Mouse (Mus musculus): ENCODE measurements around the gene Erv3. TPM values are rescaled to one million over a fixed set of nuclear protein-coding genes. Genes with fewer than 3 reads are reported as not detected.

The Erv3 gene
- total and polyA plus RNA-seq, 3 experiments: not detected

DNA sequence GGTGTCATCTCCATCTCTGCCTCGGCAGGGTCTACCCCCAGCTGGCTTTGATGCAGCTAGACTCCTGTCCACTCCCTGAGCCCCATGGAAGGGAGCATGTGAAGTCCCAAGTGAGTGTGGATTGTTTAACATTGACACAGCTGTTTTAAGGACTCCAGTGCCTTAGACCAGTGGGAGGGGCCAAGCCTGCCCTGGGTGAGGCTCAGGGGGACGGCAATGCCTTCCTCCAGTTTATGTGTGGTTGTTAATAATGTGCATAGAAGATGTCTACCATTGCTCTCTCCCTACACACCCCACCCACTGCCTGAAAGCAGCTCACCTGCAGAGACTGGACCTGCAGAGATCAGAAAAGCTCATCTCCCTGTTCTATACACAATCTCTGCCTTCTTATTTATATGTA lies 35.6 kb downstream of the Erv3 start:
- dilution Hi-C loops (cut with MboI; ENCODE audit: extremely low pct_ligation_motif_present, extremely low pct_unique_long_range_greater_than_20kb, low sequenced_read_pairs): no loop called here
- H3K27ac ChIP-seq (ENCODE audit: insufficient read depth, low read depth): no peak overlapping the region

DNA sequence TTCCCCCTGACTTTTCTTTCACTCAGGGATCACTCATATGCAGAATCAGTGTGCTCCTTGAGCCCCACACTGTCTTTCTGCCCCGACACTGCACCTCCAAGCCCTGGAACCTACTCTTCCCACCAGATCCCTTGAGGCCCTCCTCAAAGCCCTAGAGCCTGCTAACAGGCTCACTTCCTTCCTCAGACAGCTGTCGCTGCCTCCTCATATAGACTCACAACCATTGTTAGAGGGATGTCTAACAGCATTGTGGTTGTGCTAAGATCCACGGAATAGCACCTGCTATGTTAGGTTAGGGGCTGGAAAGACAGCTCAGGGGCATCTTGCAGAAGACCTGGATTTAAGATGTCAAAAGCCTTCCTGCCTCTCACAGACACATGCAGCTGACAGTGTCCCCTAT lies 37.1 kb downstream of the Erv3 start:
- in situ Hi-C loops (cut with MboI; ENCODE audit: low pct_ligation_motif_present, low pct_unique_long_range_greater_than_20kb, low sequenced_read_pairs) (loop anchor here (5.0 kb wide), 2 partner anchors 115 to 315 kb away; no protein-coding TSS in a partner anchor), dilution Hi-C loops (cut with MboI; ENCODE audit: extremely low pct_ligation_motif_present, extremely low pct_unique_long_range_greater_than_20kb, low sequenced_read_pairs) (no loop called here)
- Histone ChIP-seq H3K79me2 (replicated peaks; ENCODE audit: control insufficient read depth, extremely low read depth, insufficient read depth, poor library complexity, severe bottlenecking) (no peaks in the 10 kb centered on the region), H3K4me2 (ENCODE audit: insufficient read depth, low read depth, poor library complexity, severe bottlenecking) (no peak overlapping the region), H3K9me3 (replicated peaks; ENCODE audit: low read length) (no peaks in the 10 kb centered on the region), H3K36me3 (replicated peaks in 1 of 2; ENCODE audit: control insufficient read depth in 1 of 2, insufficient read depth in 1 of 2, low read length in 1 of 2) (no peaks in the 10 kb centered on the region), H3K27ac (ENCODE audit: insufficient read depth, low read depth) (no peak overlapping the region), H3K4me3 (replicated peaks in 1 of 3; ENCODE audit: low read depth in 2 of 3, low read length in 2 of 3, poor library complexity in 1 of 3) (no peak overlapping the region), H3K27me3 (replicated peaks) (peaks cover 4% of the 10 kb centered on the region), H3K4me1 (ENCODE audit: control insufficient read depth in 1 of 2, insufficient read depth in 2 of 2) (peaks cover 0 to 41% of the 10 kb centered on the region in 2 experiments), H3K9ac (ENCODE audit: insufficient read depth, low read depth) (no peak overlapping the region)
- no peak for TF ChIP-seq GABPA (IDR thresholded peaks at IDR 0.05; ENCODE audit: insufficient replicate concordance, low read depth, low read length)
- peak; percentile 15; the same call in 1 of the 2 replicates for TF ChIP-seq EP300 (IDR thresholded peaks at IDR 0.05; ENCODE audit: low read length)
- DNase-seq (ENCODE audit: extremely low read depth): peak; percentile 24

More for the DNA sequence above, 35.6 kb downstream of the Erv3 start:
- H3K4me3 ChIP-seq (replicated peaks in 1 of 3; ENCODE audit: low read depth in 2 of 3, low read length in 2 of 3, poor library complexity in 1 of 3): no peak overlapping the region
- TF ChIP-seq NELFE (IDR thresholded peaks at IDR 0.05; ENCODE audit: low read depth, low read length): no peak
- in situ Hi-C loops (cut with MboI; ENCODE audit: low pct_ligation_motif_present, low pct_unique_long_range_greater_than_20kb, low sequenced_read_pairs): loop anchor here (5.0 kb wide), 2 partner anchors 113 to 313 kb away; no protein-coding TSS in a partner anchor
- H3K27me3 ChIP-seq (replicated peaks): no peaks in the 10 kb centered on the region
- H3K4me2 ChIP-seq (ENCODE audit: insufficient read depth, low read depth, poor library complexity, severe bottlenecking): no peak overlapping the region
- peaks cover 0 to 45% of the 10 kb centered on the region in 2 experiments for H3K4me1 ChIP-seq (ENCODE audit: control insufficient read depth in 1 of 2, insufficient read depth in 2 of 2)
- H3K36me3 ChIP-seq (replicated peaks in 1 of 2; ENCODE audit: control insufficient read depth in 1 of 2, insufficient read depth in 1 of 2, low read length in 1 of 2): no peaks in the 10 kb centered on the region
- no peaks in the 10 kb centered on the region for H3K9me3 ChIP-seq (replicated peaks; ENCODE audit: low read length)
- no peak for DNase-seq (ENCODE audit: extremely low read depth)
- H3K9ac ChIP-seq (ENCODE audit: insufficient read depth, low read depth): no peak overlapping the region
- no peaks in the 10 kb centered on the region for H3K79me2 ChIP-seq (replicated peaks; ENCODE audit: control insufficient read depth, extremely low read depth, insufficient read depth, poor library complexity, severe bottlenecking)

DNA sequence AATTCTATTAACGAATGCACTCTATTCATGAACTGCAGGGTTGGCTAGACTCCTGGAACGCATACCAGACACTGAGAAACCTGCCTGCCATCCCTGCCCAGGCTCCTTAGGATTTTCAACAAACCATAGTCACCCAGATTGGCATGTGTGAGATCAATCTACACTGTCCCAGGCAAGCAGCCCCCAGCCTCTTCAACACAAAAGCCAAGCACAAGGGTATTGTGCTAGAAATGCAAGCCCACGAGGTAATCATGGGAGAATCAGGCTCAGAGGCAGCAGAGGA lies 37.9 kb downstream of the Erv3 start:
- no peaks in the 10 kb centered on the region for H3K9me3 ChIP-seq (replicated peaks; ENCODE audit: low read length)
- no peak overlapping the region for H3K4me3 ChIP-seq (replicated peaks in 1 of 3; ENCODE audit: low read depth in 2 of 3, low read length in 2 of 3, poor library complexity in 1 of 3)
- no peak overlapping the region for H3K27ac ChIP-seq (ENCODE audit: insufficient read depth, low read depth)
- H3K4me1 ChIP-seq (ENCODE audit: control insufficient read depth in 1 of 2, insufficient read depth in 2 of 2): peaks cover 0 to 36% of the 10 kb centered on the region in 2 experiments
- in situ Hi-C loops (cut with MboI; ENCODE audit: low pct_ligation_motif_present, low pct_unique_long_range_greater_than_20kb, low sequenced_read_pairs) (loop anchor here (5.0 kb wide), 2 partner anchors 116 to 316 kb away; no protein-coding TSS in a partner anchor), dilution Hi-C loops (cut with MboI; ENCODE audit: extremely low pct_ligation_motif_present, extremely low pct_unique_long_range_greater_than_20kb, low sequenced_read_pairs) (no loop called here)
- no peaks in the 10 kb centered on the region for H3K36me3 ChIP-seq (replicated peaks in 1 of 2; ENCODE audit: control insufficient read depth in 1 of 2, insufficient read depth in 1 of 2, low read length in 1 of 2)
- H3K4me2 ChIP-seq (ENCODE audit: insufficient read depth, low read depth, poor library complexity, severe bottlenecking): no peak overlapping the region
- no peaks in the 10 kb centered on the region for H3K79me2 ChIP-seq (replicated peaks; ENCODE audit: control insufficient read depth, extremely low read depth, insufficient read depth, poor library complexity, severe bottlenecking)
- no peak overlapping the region for H3K9ac ChIP-seq (ENCODE audit: insufficient read depth, low read depth)
- no peak for DNase-seq (ENCODE audit: extremely low read depth)
- H3K27me3 ChIP-seq (replicated peaks): peaks cover 8% of the 10 kb centered on the region
- no peak for TF ChIP-seq ETS1 (conservative IDR thresholded peaks at IDR 0.05; ENCODE audit: low read depth, low read length)
- no peak for TF ChIP-seq USF1 (IDR thresholded peaks at IDR 0.05; ENCODE audit: low read depth, low read length)
- TF ChIP-seq E2F4 (IDR thresholded peaks at IDR 0.05; ENCODE audit: insufficient replicate concordance, low read depth, low read length): no peak
- TF ChIP-seq MYC (IDR thresholded peaks at IDR 0.05; ENCODE audit: low read depth, low read length): no peak
- no peak for TF ChIP-seq POLR2A (IDR thresholded peaks at IDR 0.05; ENCODE audit: low read depth, low read length)
- no peak for TF ChIP-seq ZKSCAN1 (IDR thresholded peaks at IDR 0.05; ENCODE audit: borderline replicate concordance, low read depth, low read length)
